Mouse (Mus musculus): ENCODE results near the gene Cbfa2t3.
"Not testable (repeated sequence)": the region's sequence is repeated elsewhere in the genome, so short reads cannot be mapped to it uniquely, and the experiment has no call there.

Gene Cbfa2t3

GRCm38 (mm10) chr8:122641406-122641805 is 57.5 kb downstream of the Cbfa2t3 start:
- in situ Hi-C loops (cut with MboI; ENCODE audit: low sequenced_read_pairs), result no loop called here

GRCm38 (mm10) chr8:122640825-122641224 is 58.1 kb downstream of the Cbfa2t3 start:
- in situ Hi-C loops (cut with MboI; ENCODE audit: low sequenced_read_pairs), result no loop called here

GRCm38 (mm10) chr8:122639521-122640248 is 59.2 kb downstream of the Cbfa2t3 start:
- in situ Hi-C loops (cut with MboI; ENCODE audit: low sequenced_read_pairs), result no loop called here

- in situ Hi-C loops (cut with MboI; ENCODE audit: low sequenced_read_pairs), result no loop called here
Measured at GRCm38 (mm10) chr8:122638601-122639000, 60.3 kb downstream of the Cbfa2t3 start.

GRCm38 (mm10) chr8:122637230-122637629 is 61.7 kb downstream of the Cbfa2t3 start:
- in situ Hi-C loops (cut with MboI; ENCODE audit: low sequenced_read_pairs), result no loop called here

- in situ Hi-C loops (cut with MboI; ENCODE audit: low sequenced_read_pairs), result no loop called here
Measured at GRCm38 (mm10) chr8:122636803-122637175, 62.1 kb downstream of the Cbfa2t3 start.

GRCm38 (mm10) chr8:122635878-122636802 is 62.8 kb downstream of the Cbfa2t3 start:
- in situ Hi-C loops (cut with MboI; ENCODE audit: low sequenced_read_pairs), result no loop called here

GRCm38 (mm10) chr8:122633205-122633604 is 65.7 kb downstream of the Cbfa2t3 start:
- in situ Hi-C loops (cut with MboI; ENCODE audit: low sequenced_read_pairs), result no loop called here

GRCm38 (mm10) chr8:122632134-122632533 is 66.8 kb downstream of the Cbfa2t3 start:
- in situ Hi-C loops (cut with MboI; ENCODE audit: low sequenced_read_pairs), result not testable (repeated sequence)

GRCm38 (mm10) chr8:122630696-122631095 is 68.2 kb downstream of the Cbfa2t3 start:
- in situ Hi-C loops (cut with MboI; ENCODE audit: low sequenced_read_pairs), result no loop called here

- in situ Hi-C loops (cut with MboI; ENCODE audit: low sequenced_read_pairs), result no loop called here
Measured at GRCm38 (mm10) chr8:122629388-122629787, 69.5 kb downstream of the Cbfa2t3 start.

GRCm38 (mm10) chr8:122626896-122627295 is 72.0 kb downstream of the Cbfa2t3 start:
- in situ Hi-C loops (cut with MboI; ENCODE audit: low sequenced_read_pairs), result no loop called here

GRCm38 (mm10) chr8:122625811-122626210 is 73.1 kb downstream of the Cbfa2t3 start:
- in situ Hi-C loops (cut with MboI; ENCODE audit: low sequenced_read_pairs), result no loop called here

- in situ Hi-C loops (cut with MboI; ENCODE audit: low sequenced_read_pairs), result loop anchor here (5.0 kb wide), 1 partner anchor 193 kb away; no protein-coding TSS in a partner anchor
Measured at GRCm38 (mm10) chr8:122624653-122625052, 74.3 kb downstream of the Cbfa2t3 start.

GRCm38 (mm10) chr8:122623844-122624642 is 74.9 kb downstream of the Cbfa2t3 start:
- in situ Hi-C loops (cut with MboI; ENCODE audit: low sequenced_read_pairs), result loop anchor here (5.0 kb wide), 1 partner anchor 193 kb away; no protein-coding TSS in a partner anchor

- in situ Hi-C loops (cut with MboI; ENCODE audit: low sequenced_read_pairs), result loop anchor here (5.0 kb wide), 1 partner anchor 195 kb away; no protein-coding TSS in a partner anchor
Measured at GRCm38 (mm10) chr8:122622727-122623126, 76.2 kb downstream of the Cbfa2t3 start, which contains the start of gene Pabpn1l. Gene Pabpn1l (minus strand): TSS chr8:122622739.

- in situ Hi-C loops (cut with MboI; ENCODE audit: low sequenced_read_pairs), result loop anchor here (5.0 kb wide), 1 partner anchor 197 kb away; no protein-coding TSS in a partner anchor
Measured at GRCm38 (mm10) chr8:122620446-122620845, 78.5 kb downstream of the Cbfa2t3 start.

- in situ Hi-C loops (cut with MboI; ENCODE audit: low sequenced_read_pairs), result no loop called here
Measured at GRCm38 (mm10) chr8:122618660-122619378, 80.1 kb downstream of the Cbfa2t3 start.

- in situ Hi-C loops (cut with MboI; ENCODE audit: low sequenced_read_pairs), result no loop called here
Measured at GRCm38 (mm10) chr8:122617947-122618546, 80.9 kb downstream of the Cbfa2t3 start.

Measured in CH12F3 (cell line).